Mouse (Mus musculus) myocyte (in vitro differentiated cells): ENCODE data around the gene Atrnl1. TPM values are rescaled to one million over a fixed set of nuclear protein-coding genes. Genes with fewer than 3 reads are reported as not detected.

ENCODE experiments used
- H3K27me3 ChIP-seq: one replicate; pipeline ENCODE4 v1.6.1; 2011; ENCODE audit not compliant: control insufficient read depth, insufficient read depth, insufficient read length
- H3K36me3 ChIP-seq: one replicate; pipeline ENCODE4 v1.6.1; 2011; ENCODE audit not compliant: control insufficient read depth, insufficient read depth
- H3K4me2 ChIP-seq: one replicate; pipeline ENCODE4 v1.6.1; 2011; ENCODE audit warnings: low read depth, control low read depth
- H3K4me3 ChIP-seq: one replicate; pipeline ENCODE4 v1.5.1; 2011; ENCODE audit warnings: mild to moderate bottlenecking, control low read depth, moderate library complexity
- H3K79me2 ChIP-seq: one replicate; pipeline ENCODE4 v1.6.1; 2011; ENCODE audit not compliant: control insufficient read depth, insufficient read depth
- H3ac ChIP-seq: one replicate; pipeline ENCODE4 v1.6.1; 2011; ENCODE audit not compliant: control insufficient read depth, insufficient read length
- CEBPB ChIP-seq: IDR thresholded peaks from 2 replicates; pipeline ENCODE4 v1.6.1; 2011; ENCODE audit warnings: mild to moderate bottlenecking, moderate library complexity; ENCODE audit not compliant: poor library complexity, insufficient read depth, severe bottlenecking
- E2F4 ChIP-seq: IDR thresholded peaks from one replicate; pipeline ENCODE4 v1.6.1; 2011; ENCODE audit warnings: mild to moderate bottlenecking, control low read depth, moderate library complexity; ENCODE audit not compliant: insufficient read depth
- MAX ChIP-seq: IDR thresholded peaks from one replicate; pipeline ENCODE4 v1.6.1; 2011; ENCODE audit warnings: low read depth, mild to moderate bottlenecking, control low read depth
- MYOD1 ChIP-seq, 3 experiments: IDR thresholded peaks; one replicate each; pipeline ENCODE4 v1.6.1; 2011; ENCODE audit warnings: control low read depth in 2 of 3, low read depth in 2 of 3, mild to moderate bottlenecking in 2 of 3, moderate library complexity in 1 of 3; ENCODE audit not compliant: insufficient read length in 2 of 3, control insufficient read depth in 1 of 3
- MYOG ChIP-seq, 3 experiments: IDR thresholded peaks; one replicate each; pipeline ENCODE4 v1.6.1; 2011; ENCODE audit warnings: control low read depth in 2 of 3, low read depth in 2 of 3, mild to moderate bottlenecking in 2 of 3; ENCODE audit not compliant: insufficient read length in 2 of 3, control insufficient read depth in 1 of 3, insufficient read depth in 1 of 3
- POLR2A ChIP-seq: IDR thresholded peaks from one replicate; pipeline ENCODE4 v1.6.1; 2011; ENCODE audit warnings: low read depth, mild to moderate bottlenecking, control low read depth, moderate library complexity; ENCODE audit not compliant: insufficient read length
- POLR2AphosphoS2 ChIP-seq: IDR thresholded peaks from one replicate; pipeline ENCODE4 v1.6.1; 2011; ENCODE audit warnings: low read depth, control low read depth; ENCODE audit not compliant: insufficient read length
- REST ChIP-seq: IDR thresholded peaks from one replicate; pipeline ENCODE4 v1.6.1; 2011; ENCODE audit warnings: mild to moderate bottlenecking, control low read depth, moderate library complexity; ENCODE audit not compliant: insufficient read depth, insufficient read length
- SRF ChIP-seq: IDR thresholded peaks from one replicate; pipeline ENCODE4 v1.6.1; 2011; ENCODE audit warnings: low read depth; ENCODE audit not compliant: control insufficient read depth, insufficient read length
- TCF12 ChIP-seq: IDR thresholded peaks from one replicate; pipeline ENCODE4 v1.6.1; 2011; ENCODE audit warnings: mild to moderate bottlenecking, control low read depth; ENCODE audit not compliant: poor library complexity, insufficient read depth, severe bottlenecking
- TCF3 ChIP-seq: IDR thresholded peaks from one replicate; pipeline ENCODE4 v1.6.1; 2011; ENCODE audit warnings: low read depth, control low read depth; ENCODE audit not compliant: insufficient read length
- USF1 ChIP-seq: IDR thresholded peaks from one replicate; pipeline ENCODE4 v1.6.1; 2011; ENCODE audit warnings: low read depth, mild to moderate bottlenecking, control low read depth, moderate library complexity
- polyA plus RNA-seq: library from polyadenylated mRNA; unstranded; fragments of >200 nt; fragmentation: generic; extraction: Trizol; gene quantifications from one replicate; pipeline ENCODE4 v1.2.1, GENCODE M21; 2012; ENCODE audit warnings: missing spikeins

The Atrnl1 gene
- polyA plus RNA-seq, 1 experiment = 5.4 TPM

DNA sequence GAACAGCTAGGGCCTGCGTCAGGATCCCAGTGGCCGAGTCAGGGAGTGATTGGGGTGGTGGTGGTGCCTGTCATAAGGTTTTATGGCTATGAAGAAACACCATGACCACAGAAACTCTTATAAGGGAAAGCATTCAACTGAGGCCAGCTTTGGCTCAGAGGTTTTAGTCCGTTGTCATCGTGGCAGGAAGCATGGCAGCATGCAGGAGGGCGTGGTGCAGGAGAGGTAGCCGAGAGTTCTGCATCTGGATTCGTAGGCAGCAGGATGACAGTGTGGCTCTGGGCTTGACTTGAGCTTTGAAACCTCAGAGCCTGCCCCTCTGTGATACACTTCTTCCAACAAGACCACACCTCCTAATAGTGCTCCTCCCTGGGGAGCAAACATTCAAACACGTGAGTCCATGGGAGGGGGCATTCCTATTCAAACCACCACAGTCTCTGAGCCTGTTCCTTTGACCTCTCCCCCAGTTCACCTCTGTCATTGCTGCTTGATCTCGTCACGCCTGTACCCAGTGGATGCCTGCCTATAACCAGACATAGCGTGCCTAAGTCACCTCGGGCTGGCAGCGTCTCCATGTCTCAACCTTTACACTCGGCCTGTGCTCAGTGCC, 412.5 kb downstream of the Atrnl1 start:
- no peak overlapping the region for H3K4me2 ChIP-seq
- no peaks in the 10 kb centered on the region for H3K79me2 ChIP-seq
- H3ac ChIP-seq = no peak overlapping the region
- TF ChIP-seq CEBPB = no peak
- no peak for TF ChIP-seq POLR2A
- no peak for TF ChIP-seq POLR2AphosphoS2
- no peak for TF ChIP-seq MYOG (IDR thresholded peaks at IDR 0.05; ENCODE audit: control insufficient read depth in 1 of 3, insufficient read depth in 1 of 3, insufficient read length in 2 of 3, low read depth in 2 of 3)
- TF ChIP-seq SRF = no peak
- no peak for TF ChIP-seq USF1
- TF ChIP-seq MAX = no peak
- no peak for TF ChIP-seq MYOD1 (IDR thresholded peaks at IDR 0.05; ENCODE audit: control insufficient read depth in 1 of 3, insufficient read length in 2 of 3, low read depth in 2 of 3)
- no peak for TF ChIP-seq TCF12
- TF ChIP-seq REST = no peak
- TF ChIP-seq E2F4 = no peak
- no peaks in the 10 kb centered on the region for H3K36me3 ChIP-seq
- H3K27me3 ChIP-seq = no peaks in the 10 kb centered on the region
- no peak overlapping the region for H3K4me3 ChIP-seq

DNA sequence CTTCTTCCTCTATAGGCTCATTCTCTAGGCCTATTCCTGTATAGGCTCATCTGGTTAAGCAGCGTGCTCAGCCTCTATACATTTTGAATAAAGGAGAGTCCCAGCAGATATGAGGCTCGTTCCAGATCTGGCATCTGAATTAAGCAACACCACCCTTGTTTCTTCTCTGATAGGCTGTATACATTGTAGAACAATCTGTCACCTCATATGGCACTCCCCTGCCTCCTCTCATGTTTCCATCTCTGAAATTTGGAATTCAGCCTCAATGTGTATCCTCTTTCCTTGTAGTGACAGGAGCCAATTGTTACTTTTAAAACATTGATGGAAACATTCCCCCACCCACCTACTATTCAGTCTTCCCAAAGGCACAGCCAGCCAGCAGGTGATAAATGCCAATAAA, 414.2 kb downstream of the Atrnl1 start:
- TF ChIP-seq E2F4 (no peak), TCF3 (no peak), USF1 (no peak), REST (no peak), POLR2A (no peak), MAX (no peak), TCF12 (no peak)
- no peaks in the 10 kb centered on the region for H3K36me3 ChIP-seq
- H3K27me3 ChIP-seq = no peaks in the 10 kb centered on the region
- no peaks in the 10 kb centered on the region for H3K79me2 ChIP-seq
- H3K4me2 ChIP-seq = no peak overlapping the region
- no peak overlapping the region for H3K4me3 ChIP-seq
- H3ac ChIP-seq = no peak overlapping the region

DNA sequence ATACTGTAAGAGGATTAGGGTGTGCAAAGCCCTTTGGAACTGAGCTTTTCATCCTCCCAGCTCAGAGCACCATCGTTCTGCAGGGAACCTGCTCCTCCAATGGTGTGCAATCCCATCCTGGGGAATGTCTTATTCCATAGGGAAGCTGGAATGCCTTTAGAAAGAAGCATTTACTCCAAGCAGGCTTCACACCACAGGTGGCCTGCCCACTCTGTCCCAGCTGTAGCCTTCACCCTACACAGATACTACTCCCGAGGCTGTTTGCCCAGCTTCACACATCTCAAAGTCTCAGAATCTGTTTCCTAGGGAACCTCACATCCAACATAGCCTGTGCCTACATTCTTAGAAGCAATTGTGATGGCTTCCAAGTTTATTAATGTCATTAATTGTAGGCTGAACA, 418.8 kb downstream of the Atrnl1 start:
- no peak overlapping the region for H3K4me3 ChIP-seq
- H3ac ChIP-seq = no peak overlapping the region
- no peaks in the 10 kb centered on the region for H3K79me2 ChIP-seq
- no peaks in the 10 kb centered on the region for H3K36me3 ChIP-seq
- H3K4me2 ChIP-seq = no peak overlapping the region
- TF ChIP-seq USF1 (no peak), TCF12 (no peak), MYOG (IDR thresholded peaks at IDR 0.05; ENCODE audit: control insufficient read depth in 1 of 3, insufficient read depth in 1 of 3, insufficient read length in 2 of 3, low read depth in 2 of 3) (no peak), REST (no peak), TCF3 (no peak), MAX (no peak), CEBPB (no peak), E2F4 (no peak), MYOD1 (IDR thresholded peaks at IDR 0.05; ENCODE audit: control insufficient read depth in 1 of 3, insufficient read length in 2 of 3, low read depth in 2 of 3) (no peak), POLR2AphosphoS2 (no peak), SRF (no peak), POLR2A (no peak)
- no peaks in the 10 kb centered on the region for H3K27me3 ChIP-seq

DNA sequence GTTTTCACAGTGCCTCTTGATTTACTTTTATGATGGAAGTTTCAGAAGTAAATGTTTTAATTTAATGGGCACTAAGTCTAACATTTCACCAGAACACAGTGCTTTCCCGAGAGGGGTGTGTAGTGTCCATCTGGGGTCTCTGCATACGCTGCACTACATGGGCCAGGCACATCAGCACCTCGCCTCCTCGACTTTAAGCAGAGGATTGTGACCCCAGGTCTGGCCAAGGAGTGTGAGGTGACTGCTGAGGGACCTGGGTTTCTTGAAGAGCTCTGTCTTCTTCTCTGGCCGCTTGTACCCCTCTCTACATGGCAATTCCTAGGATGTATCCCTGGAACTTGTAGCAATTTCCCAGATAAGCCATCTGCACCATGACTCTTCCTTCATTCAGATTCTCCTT, 422.4 kb downstream of the Atrnl1 start:
- no peaks in the 10 kb centered on the region for H3K79me2 ChIP-seq
- no peak overlapping the region for H3K4me2 ChIP-seq
- H3K4me3 ChIP-seq = no peak overlapping the region
- TF ChIP-seq CEBPB (no peak), SRF (no peak), POLR2A (no peak), MAX (no peak), USF1 (no peak), TCF3 (no peak), REST (no peak), MYOD1 (IDR thresholded peaks at IDR 0.05; ENCODE audit: control insufficient read depth in 1 of 3, insufficient read length in 2 of 3, low read depth in 2 of 3) (no peak), MYOG (IDR thresholded peaks at IDR 0.05; ENCODE audit: control insufficient read depth in 1 of 3, insufficient read depth in 1 of 3, insufficient read length in 2 of 3, low read depth in 2 of 3) (no peak), POLR2AphosphoS2 (no peak), TCF12 (no peak), E2F4 (no peak)
- no peaks in the 10 kb centered on the region for H3K27me3 ChIP-seq
- H3K36me3 ChIP-seq = no peaks in the 10 kb centered on the region
- H3ac ChIP-seq = no peak overlapping the region

DNA sequence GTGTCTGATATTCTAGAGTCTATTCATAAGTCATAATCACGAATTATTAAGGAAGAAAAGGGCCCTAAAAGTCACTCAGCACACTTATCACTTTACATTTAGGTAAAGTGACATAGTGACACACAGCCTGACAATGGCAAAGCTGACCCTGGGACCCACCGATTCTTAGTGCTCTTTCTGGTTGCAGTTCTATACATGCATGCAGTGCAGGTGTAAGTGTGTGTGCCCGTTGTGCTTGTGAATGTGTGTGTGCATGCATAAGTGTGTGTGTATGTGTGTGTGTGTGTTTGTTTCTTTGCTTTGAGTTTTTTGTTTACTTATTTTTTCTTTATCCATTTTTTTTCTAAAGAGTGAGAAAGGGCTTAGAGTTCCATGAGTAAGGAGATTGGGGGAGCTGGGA, 425.3 kb downstream of the Atrnl1 start:
- H3K4me2 ChIP-seq = no peak overlapping the region
- H3K36me3 ChIP-seq = no peaks in the 10 kb centered on the region
- no peak overlapping the region for H3ac ChIP-seq
- H3K27me3 ChIP-seq = no peaks in the 10 kb centered on the region
- H3K4me3 ChIP-seq = no peak overlapping the region
- no peaks in the 10 kb centered on the region for H3K79me2 ChIP-seq
- TF ChIP-seq TCF12 (no peak), POLR2A (no peak), SRF (no peak), E2F4 (no peak), POLR2AphosphoS2 (no peak), TCF3 (no peak), MYOG (IDR thresholded peaks at IDR 0.05; ENCODE audit: control insufficient read depth in 1 of 3, insufficient read depth in 1 of 3, insufficient read length in 2 of 3, low read depth in 2 of 3) (no peak), CEBPB (no peak), MAX (no peak), REST (no peak), MYOD1 (IDR thresholded peaks at IDR 0.05; ENCODE audit: control insufficient read depth in 1 of 3, insufficient read length in 2 of 3, low read depth in 2 of 3) (no peak), USF1 (no peak)
